Mouse (Mus musculus): ENCODE data around the gene Larp1.

DNA sequence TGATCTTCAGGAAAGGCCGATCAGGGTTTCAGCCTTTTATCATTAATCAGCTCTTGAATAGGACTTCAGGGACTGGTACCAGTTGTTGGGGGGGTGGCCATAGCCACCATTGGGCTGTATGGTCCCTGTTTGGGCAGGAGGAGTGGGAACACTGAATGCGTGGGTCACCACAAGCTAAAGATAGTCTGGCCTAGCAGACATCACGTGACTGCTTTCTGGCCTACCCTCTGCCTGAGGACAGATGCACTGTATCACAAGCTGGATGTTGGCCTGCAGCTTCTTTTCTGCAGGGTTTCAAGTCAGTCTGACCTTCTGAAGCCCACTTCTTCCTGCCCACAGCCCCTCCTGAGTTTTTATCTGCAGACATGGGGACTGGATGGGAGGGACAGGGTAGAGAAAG lies 24.8 kb downstream of the Larp1 start:
- no peak for TF ChIP-seq CTCF (IDR thresholded peaks at IDR 0.05; ENCODE audit: low read depth)
- no peak for TF ChIP-seq EP300 (IDR thresholded peaks at IDR 0.05; ENCODE audit: low read depth)

Data from liver, postnatal 0 days (tissue).